Mouse (Mus musculus) cerebellum, adult 2 months (tissue): ENCODE data around the gene Gm49486. TPM values are rescaled to one million over a fixed set of nuclear protein-coding genes. Genes with fewer than 3 reads are reported as not detected.

Experiments
- DNase-seq, 2 experiments: peaks; one replicate each; pipeline ENCODE4 v3.0.0; 2021
- H3K27ac ChIP-seq: fragments of 200-500 bp; 2 replicates; pipeline ENCODE4 v1.5.1; 2012; ENCODE audit warnings: low read length, control low read depth, inconsistent platforms; ENCODE audit not compliant: insufficient read depth
- H3K27me3 ChIP-seq: fragments of 200-500 bp; 2 replicates; pipeline ENCODE4 v1.6.1; 2012; ENCODE audit warnings: inconsistent platforms, mild to moderate bottlenecking, low read length, moderate library complexity; ENCODE audit not compliant: control insufficient read depth, insufficient read depth
- H3K4me1 ChIP-seq: fragments of 200-500 bp; 2 replicates; pipeline ENCODE4 v1.6.1; 2011; ENCODE audit warnings: low read length; ENCODE audit not compliant: control insufficient read depth, insufficient read depth
- H3K4me3 ChIP-seq: fragments of 200-500 bp; replicated peaks from 2 replicates; pipeline ENCODE3; 2011; ENCODE audit warnings: mild to moderate bottlenecking, low read depth, low read length, control low read depth; ENCODE audit not compliant: insufficient read depth
- CTCF ChIP-seq: fragments of 200-500 bp; IDR thresholded peaks from 2 replicates; pipeline ENCODE4 v1.5.1; 2011; ENCODE audit warnings: low read depth, mild to moderate bottlenecking, control low read depth, low read length, moderate library complexity, borderline replicate concordance; ENCODE audit not compliant: insufficient read depth
- POLR2A ChIP-seq: fragments of 200-500 bp; IDR thresholded peaks from 2 replicates; pipeline ENCODE4 v1.6.1; 2011; ENCODE audit warnings: low read length, control low read depth, borderline replicate concordance; ENCODE audit not compliant: insufficient read depth
- WGBS: fragments of 180-500 bp; shearing (Covaris S2); methylation state at CpG from one replicate; pipeline ENCODE4 v1.1.7; 2018; 5-methylcytosine and 5-hydroxymethylcytosine counted together
- polyA plus RNA-seq: library from polyadenylated mRNA; depleted of rRNA; stranded (reverse); fragments of >200 nt; gene quantifications from 2 replicates; pipeline ENCODE4 v1.2.3, GENCODE M21; 2012

Gene Gm49486
- polyA plus RNA-seq, 1 experiment: 0.67 TPM

- no peaks in the 10 kb centered on the region for H3K4me1 ChIP-seq
- no peak overlapping the region for H3K27ac ChIP-seq
- TF ChIP-seq CTCF (no peak), POLR2A (no peak)
- H3K27me3 ChIP-seq: no peaks in the 10 kb centered on the region
- 78% methylated on average over 2 of the region's 2 CpGs for WGBS
- DNase-seq: no peak
- no peak overlapping the region for H3K4me3 ChIP-seq
Measured at GRCm38 (mm10) chr15:79194946-79195345, 34.2 kb upstream of the Gm49486 start.

GRCm38 (mm10) chr15:79195492-79195891, 33.7 kb upstream of the Gm49486 start:
- no peak for DNase-seq
- Histone ChIP-seq H3K4me1 (no peaks in the 10 kb centered on the region), H3K27ac (no peak overlapping the region), H3K4me3 (no peak overlapping the region), H3K27me3 (no peaks in the 10 kb centered on the region)
- TF ChIP-seq CTCF (no peak), POLR2A (no peak)
- 78% methylated on average over 8 of the region's 8 CpGs for WGBS

GRCm38 (mm10) chr15:79199390-79199976, 29.7 kb upstream of the Gm49486 start:
- no peak for TF ChIP-seq POLR2A
- TF ChIP-seq CTCF: no peak
- H3K4me1 ChIP-seq: no peaks in the 10 kb centered on the region
- H3K27me3 ChIP-seq: no peaks in the 10 kb centered on the region
- DNase-seq: no peak
- no peak overlapping the region for H3K27ac ChIP-seq
- no peak overlapping the region for H3K4me3 ChIP-seq
- 89% methylated on average over 12 of the region's 12 CpGs for WGBS

GRCm38 (mm10) chr15:79201491-79202150, 27.6 kb upstream of the Gm49486 start:
- Histone ChIP-seq H3K4me1 (no peaks in the 10 kb centered on the region), H3K4me3 (no peak overlapping the region), H3K27me3 (no peaks in the 10 kb centered on the region), H3K27ac (no peak overlapping the region)
- no peak for TF ChIP-seq CTCF
- peak in 1 of 2 experiments; percentile 17 for DNase-seq
- 11% methylated on average over 13 of the region's 13 CpGs for WGBS

- Histone ChIP-seq H3K4me3 (no peak overlapping the region), H3K27me3 (no peaks in the 10 kb centered on the region), H3K4me1 (no peaks in the 10 kb centered on the region), H3K27ac (no peak overlapping the region)
- WGBS: 42% methylated on average over 10 of the region's 10 CpGs
- DNase-seq: no peak
- no peak for TF ChIP-seq CTCF
- no peak for TF ChIP-seq POLR2A
Measured at GRCm38 (mm10) chr15:79202575-79202974, 26.6 kb upstream of the Gm49486 start.

- DNase-seq: no peak
- Histone ChIP-seq H3K27me3 (no peaks in the 10 kb centered on the region), H3K4me3 (no peak overlapping the region), H3K4me1 (no peaks in the 10 kb centered on the region), H3K27ac (no peak overlapping the region)
- 68% methylated on average over 6 of the region's 6 CpGs for WGBS
- TF ChIP-seq POLR2A: no peak
Measured at GRCm38 (mm10) chr15:79208211-79208610, 21.0 kb upstream of the Gm49486 start.

GRCm38 (mm10) chr15:79208758-79209439, 20.3 kb upstream of the Gm49486 start:
- Histone ChIP-seq H3K4me1 (no peaks in the 10 kb centered on the region), H3K27me3 (no peaks in the 10 kb centered on the region), H3K27ac (0 out of 2 replicates have a peak overlapping the region, but pooled peaks have one; percentile 57), H3K4me3 (no peak overlapping the region)
- 67% methylated on average over 27 of the region's 27 CpGs for WGBS
- DNase-seq: peak in 1 of 2 experiments; percentile 25
- TF ChIP-seq CTCF (no peak), POLR2A (no peak)

GRCm38 (mm10) chr15:79210357-79210756, 18.8 kb upstream of the Gm49486 start:
- no peak for DNase-seq
- H3K4me1 ChIP-seq: no peaks in the 10 kb centered on the region
- no peak overlapping the region for H3K27ac ChIP-seq
- TF ChIP-seq POLR2A: no peak
- TF ChIP-seq CTCF: no peak
- WGBS: 28% methylated on average over 2 of the region's 2 CpGs
- no peak overlapping the region for H3K4me3 ChIP-seq
- H3K27me3 ChIP-seq: no peaks in the 10 kb centered on the region
